Mouse (Mus musculus): ENCODE results near the gene Vmn2r33. TPM values are rescaled to one million over a fixed set of nuclear protein-coding genes. Genes with fewer than 3 reads are reported as not detected.
"Not testable (repeated sequence)": the region's sequence is repeated elsewhere in the genome, so short reads cannot be mapped to it uniquely, and the experiment has no call there.

The Vmn2r33 gene
- not detected in 2 replicates for polyA plus RNA-seq (2016; fragmentation: Nextera tagmentation; extraction: Ambion mirVana)

DNA sequence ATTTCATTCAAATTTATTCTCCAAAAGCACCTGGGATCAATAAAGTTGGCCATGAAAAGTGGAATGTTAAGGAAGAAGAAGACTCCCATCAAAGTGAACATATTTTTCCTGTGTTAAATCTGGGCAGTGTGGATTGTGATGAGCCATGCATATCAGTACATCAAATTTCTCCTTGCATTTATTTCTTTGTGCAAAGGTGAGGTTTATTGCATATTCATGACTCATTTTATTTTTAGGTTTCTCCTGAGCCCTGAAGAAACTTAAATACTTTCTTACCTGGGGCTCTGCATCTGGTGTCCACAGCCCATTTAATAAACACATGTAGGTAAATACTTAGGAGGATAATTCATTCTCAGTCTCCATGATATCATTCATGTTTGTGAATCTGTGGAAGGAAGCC lies at the start of gene Vmn2r33:
Gene Vmn2r33 (minus strand): TSS at position 101 of the 400 bp plus-strand sequence.
- H3K9me3 ChIP-seq, result peaks cover 18% of the 10 kb centered on the region; the same call in 1 of the 2 replicates
- H3K36me3 ChIP-seq (replicated peaks); DNase-seq (ENCODE audit: extremely low spot score, low spot score); H3K27ac ChIP-seq; H3K4me1 ChIP-seq; H3K4me3 ChIP-seq; H3K27me3 ChIP-seq (ENCODE audit: poor library complexity, severe bottlenecking): not testable (repeated sequence)

Other genes starting within 250 kb of the Vmn2r33 start
- not detected in 2 replicates for gene Vmn2r30, start 229.2 kb downstream of the Vmn2r33 start, polyA plus RNA-seq (2016; fragmentation: Nextera tagmentation; extraction: Ambion mirVana)
- not detected in 2 replicates for gene Gm45783, start 192.2 kb downstream of the Vmn2r33 start, polyA plus RNA-seq (2016; fragmentation: Nextera tagmentation; extraction: Ambion mirVana)
- gene Vmn2r31, start 167.1 kb downstream of the Vmn2r33 start, polyA plus RNA-seq (2016; fragmentation: Nextera tagmentation; extraction: Ambion mirVana), result not detected in 2 replicates
- gene Vmn2r32, start 86.8 kb downstream of the Vmn2r33 start, polyA plus RNA-seq (2016; fragmentation: Nextera tagmentation; extraction: Ambion mirVana), result not detected in 2 replicates
- gene Vmn2r34, start 122.7 kb upstream of the Vmn2r33 start, polyA plus RNA-seq (2016; fragmentation: Nextera tagmentation; extraction: Ambion mirVana), result not detected in 2 replicates